Mouse (Mus musculus) forelimb bud, embryonic 11.5 days (tissue): ENCODE measurements at regions not wholly inside any gene's neighbourhood (a gene's known extent, or its start where the extent isn't known, plus 50 kb on each side); places are given as distances from the start of the nearest gene placed in this dataset.

Experiments
- DNase-seq: peaks from one replicate; pipeline ENCODE4 v3.0.0-alpha.2; 2012; ENCODE audit warnings: low read depth, low spot score

- no peak for DNase-seq
These were observed 90.1 kb upstream of the Rnd3 start for GRCm38 (mm10) chr2:51238992-51239391.

GRCm38 (mm10) chr2:51238131-51238931 lies 89.4 kb upstream of the Rnd3 start:
- DNase-seq: peak; percentile 92

DNA sequence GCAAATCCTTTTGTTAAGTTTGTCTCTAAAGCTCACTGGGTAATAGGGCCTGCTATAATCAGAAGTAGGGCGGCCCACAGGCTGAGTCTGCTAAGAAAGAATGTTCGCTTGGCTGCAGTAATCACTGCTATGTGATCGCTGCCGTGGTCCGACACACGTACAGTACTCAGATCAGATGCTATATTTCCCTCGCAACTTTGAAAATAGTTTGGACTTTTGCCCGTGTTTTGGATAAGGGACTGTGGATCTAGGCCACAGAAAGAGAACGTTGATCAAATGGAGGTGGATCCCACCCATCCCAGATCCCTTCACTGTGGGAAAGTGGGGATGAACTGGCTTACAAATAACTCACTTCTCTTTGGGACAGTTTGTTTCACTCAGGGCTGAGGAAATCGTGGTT lies 88.5 kb upstream of the Rnd3 start:
- DNase-seq: no peak

- no peak for DNase-seq
These were observed 87.9 kb upstream of the Rnd3 start for GRCm38 (mm10) chr2:51236852-51237251.

DNA sequence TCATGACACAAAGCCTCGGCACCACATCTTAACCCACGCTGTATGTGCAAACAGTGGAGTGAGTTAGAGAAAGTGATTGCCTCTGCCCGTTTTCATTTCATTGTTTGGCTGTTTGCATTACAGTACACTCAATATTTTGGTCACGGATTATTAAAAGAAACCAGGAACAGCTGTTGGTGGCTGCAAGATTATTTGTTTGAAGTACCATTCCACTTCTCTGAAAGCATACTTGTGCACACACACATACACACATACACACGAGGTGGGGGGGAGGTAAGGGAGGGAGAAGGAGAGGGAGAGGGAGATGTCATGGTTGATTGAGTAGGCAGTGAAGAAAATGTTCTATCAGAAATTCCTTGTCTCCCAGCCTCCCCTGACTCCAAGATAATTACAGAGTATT lies 85.5 kb upstream of the Rnd3 start:
- peak; percentile 20 for DNase-seq

- DNase-seq: no peak
These were observed 73.9 kb upstream of the Rnd3 start for GRCm38 (mm10) chr2:51222851-51223250.

DNA sequence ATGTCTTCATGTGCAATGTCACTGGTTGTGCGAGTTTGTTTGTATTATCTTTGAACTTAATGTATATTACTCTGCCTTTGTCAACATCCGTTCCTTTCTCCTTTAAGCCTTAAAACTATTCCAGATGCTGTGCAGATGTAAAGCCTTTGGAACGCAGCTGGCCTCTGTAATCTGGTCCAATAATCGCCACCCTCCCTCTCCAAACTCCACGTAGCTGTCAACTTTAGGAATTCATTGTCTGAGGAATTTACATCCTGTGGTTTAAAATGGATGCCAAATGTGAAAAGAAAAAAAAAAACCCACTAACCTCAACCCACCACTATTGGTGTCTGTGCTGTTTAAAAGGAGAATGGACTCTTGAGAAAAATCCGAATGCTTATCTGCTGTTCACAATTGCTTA lies 70.8 kb upstream of the Rnd3 start:
- peak; percentile 73 for DNase-seq

DNA sequence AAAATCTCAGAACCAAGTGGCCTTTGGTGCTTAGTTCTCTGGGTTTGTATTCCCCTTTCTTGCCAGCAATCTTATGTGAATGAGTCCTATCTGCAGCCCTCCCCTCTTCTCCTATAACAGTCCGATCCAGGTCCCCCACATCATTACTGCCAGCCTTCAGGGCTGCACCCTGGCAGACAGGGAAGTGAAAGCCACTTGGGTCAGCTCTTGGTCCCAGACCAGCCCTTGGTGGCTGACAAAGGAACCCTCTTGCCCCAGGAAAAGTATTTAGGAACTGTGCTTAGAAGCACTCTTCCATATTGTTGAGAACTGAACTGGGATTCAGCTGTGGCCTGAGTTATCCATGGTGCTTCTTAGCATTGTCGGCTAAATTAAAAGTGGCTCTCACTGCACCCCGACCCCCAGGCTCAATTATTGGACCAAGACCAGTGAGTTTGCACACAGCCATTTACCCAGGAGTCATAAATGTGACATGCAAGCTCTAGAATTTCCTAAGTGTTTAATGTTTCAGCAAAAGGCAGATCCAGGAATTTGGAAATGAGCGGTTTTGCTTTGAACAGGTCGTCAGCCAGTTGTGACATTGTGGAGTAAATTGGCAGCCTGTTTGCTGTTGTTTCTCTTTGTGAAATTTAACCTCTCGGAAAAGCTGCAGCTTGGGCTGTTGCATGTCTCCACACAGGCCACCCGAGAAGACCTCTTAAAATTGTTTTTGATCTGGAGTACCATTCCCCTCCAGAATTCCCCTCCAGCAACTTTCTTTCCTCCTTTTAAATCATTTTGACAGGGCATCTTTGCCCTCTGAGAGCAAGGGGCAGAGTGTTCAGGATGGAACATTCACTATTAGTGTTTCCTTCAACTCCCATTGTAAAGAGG lies 58.5 kb upstream of the Rnd3 start:
- DNase-seq: peak; percentile 60

DNA sequence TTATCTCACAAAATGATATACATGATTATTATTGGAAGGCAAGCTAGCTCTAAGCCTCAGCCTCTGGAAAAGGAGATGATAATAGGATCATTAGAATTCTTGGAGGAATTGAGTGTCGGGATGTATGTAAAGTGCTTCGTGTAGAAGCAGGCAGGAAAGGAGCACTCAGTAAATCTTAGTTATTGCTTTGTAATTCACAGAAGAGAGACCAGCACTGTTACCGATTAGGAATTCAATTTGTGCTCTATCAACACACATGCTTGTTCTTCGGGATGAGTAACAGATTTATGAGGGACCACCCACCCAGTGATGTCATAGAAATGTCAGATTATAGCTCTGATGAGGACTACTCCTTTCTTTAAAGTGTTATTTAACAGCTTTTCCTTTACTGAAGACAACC lies 57.4 kb upstream of the Rnd3 start:
- DNase-seq: peak; percentile 55
